Mouse (Mus musculus) liver, embryonic 16.5 days (tissue): ENCODE data around the gene Tubgcp2. TPM values are rescaled to one million over a fixed set of nuclear protein-coding genes. Genes with fewer than 3 reads are reported as not detected.
A peak's percentile ranks its signal among the peaks of the same experiment; 100 is the strongest.

Source experiments
- ATAC-seq: fragments of 200-750 bp; cut with Nextera tagmentation; 2 replicates; pipeline ENCODE4 v1.8.0; 2017; ENCODE audit warnings: low read depth, mild to moderate bottlenecking, moderate number of reproducible peaks, moderate library complexity
- H3K27ac ChIP-seq: fragments of 300-500 bp; sonication (generic); 2 replicates; pipeline ENCODE4 v1.5.1; 2014; ENCODE audit warnings: mild to moderate bottlenecking, low read length
- H3K27me3 ChIP-seq: fragments of 300-500 bp; sonication (generic); 2 replicates; pipeline ENCODE4 v1.6.1; 2014; ENCODE audit warnings: low read depth, low read length, mixed read lengths; ENCODE audit not compliant: control insufficient read depth, insufficient read depth
- H3K36me3 ChIP-seq: fragments of 300-500 bp; sonication (generic); 2 replicates; pipeline ENCODE4 v1.6.1; 2014; ENCODE audit warnings: mild to moderate bottlenecking; ENCODE audit not compliant: control insufficient read depth, insufficient read depth
- H3K4me1 ChIP-seq: fragments of 300-500 bp; sonication (generic); 2 replicates; pipeline ENCODE4 v1.6.1; 2014; ENCODE audit warnings: low read depth, low read length, mixed read lengths; ENCODE audit not compliant: control insufficient read depth
- H3K4me2 ChIP-seq: fragments of 300-500 bp; sonication (generic); 2 replicates; pipeline ENCODE4 v1.6.1; 2014; ENCODE audit warnings: low read depth, low read length, mixed read lengths
- H3K4me3 ChIP-seq: fragments of 300-500 bp; sonication (generic); 2 replicates; pipeline ENCODE4 v1.5.1; 2014; ENCODE audit warnings: low read depth, mild to moderate bottlenecking, low read length
- H3K9ac ChIP-seq: fragments of 300-500 bp; sonication (generic); 2 replicates; pipeline ENCODE4 v1.6.1; 2014; ENCODE audit warnings: low read depth, low read length
- H3K9me3 ChIP-seq: fragments of 300-500 bp; sonication (generic); replicated peaks from 2 replicates; pipeline ENCODE4 v1.6.1; 2016; ENCODE audit warnings: low read length; ENCODE audit not compliant: control insufficient read depth
- WGBS: fragments of 180-500 bp; shearing (Covaris S2); extraction: QIAGEN DNeasy Blood & Tissue Kit; methylation state at CpG from one replicate; pipeline ENCODE4 v1.1.7; 2014; ENCODE audit not compliant: insufficient replicate concordance; 5-methylcytosine and 5-hydroxymethylcytosine counted together
- polyA plus RNA-seq: library from polyadenylated mRNA; unstranded; fragments of >200 nt; fragmentation: Nextera tagmentation; extraction: Ambion mirVana; gene quantifications from 2 replicates; pipeline ENCODE4 v1.2.1, GENCODE M21; 2015

Gene Tubgcp2
- polyA plus RNA-seq, 1 experiment from 2014 or later: 22.2 TPM

- Histone ChIP-seq H3K9ac (no peak overlapping the region), H3K27me3 (no peaks in the 10 kb centered on the region), H3K4me1 (no peaks in the 10 kb centered on the region), H3K9me3 (no peaks in the 10 kb centered on the region), H3K36me3 (no peaks in the 10 kb centered on the region), H3K27ac (no peak overlapping the region), H3K4me2 (no peak overlapping the region), H3K4me3 (no peak overlapping the region)
- WGBS: 49% methylated on average over 4 of the region's 4 CpGs
- no peak for ATAC-seq
Observed at GRCm38 (mm10) chr7:139963814-139964213, 72.7 kb downstream of the Tubgcp2 start.

- Histone ChIP-seq H3K4me2 (no peak overlapping the region), H3K4me1 (no peaks in the 10 kb centered on the region; the same call in 1 of the 2 replicates), H3K27ac (no peak overlapping the region), H3K9me3 (no peaks in the 10 kb centered on the region), H3K27me3 (0 out of 2 replicates have a peak, but pooled peaks cover 6% of the 10 kb centered on the region), H3K36me3 (no peaks in the 10 kb centered on the region), H3K9ac (no peak overlapping the region), H3K4me3 (no peak overlapping the region)
- 65% methylated on average over 10 of the region's 10 CpGs for WGBS
- ATAC-seq: no peak
Observed at GRCm38 (mm10) chr7:139961141-139961540, 75.3 kb downstream of the Tubgcp2 start.

DNA sequence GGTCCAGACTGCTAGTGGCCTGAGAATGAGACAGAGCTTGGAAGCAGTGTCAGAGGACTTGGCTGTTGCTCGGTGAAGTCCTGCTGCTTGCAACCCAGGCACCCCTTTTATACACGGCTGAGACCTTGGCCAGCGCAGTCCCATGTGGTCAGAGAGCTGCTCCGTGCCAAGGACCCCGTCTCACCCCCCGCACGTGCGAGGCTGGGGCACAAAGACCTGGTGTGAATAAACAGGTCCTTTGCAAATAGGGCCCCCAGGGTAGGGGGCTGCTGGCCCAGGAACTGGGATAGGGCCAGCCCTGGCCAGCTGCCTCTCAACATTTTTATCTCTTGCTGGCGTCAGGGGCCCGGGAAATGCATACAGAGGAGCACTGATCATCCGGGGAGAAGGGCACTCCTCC lies 78.5 kb downstream of the Tubgcp2 start:
- Histone ChIP-seq H3K27ac (no peak overlapping the region), H3K4me1 (peaks cover 5% of the 10 kb centered on the region; the same call in 1 of the 2 replicates), H3K4me3 (no peak overlapping the region), H3K9ac (no peak overlapping the region), H3K9me3 (no peaks in the 10 kb centered on the region), H3K36me3 (no peaks in the 10 kb centered on the region), H3K4me2 (no peak overlapping the region), H3K27me3 (0 out of 2 replicates have a peak, but pooled peaks cover 6% of the 10 kb centered on the region)
- ATAC-seq: no peak
- whole genome bisulfite sequencing: 31% methylated on average over 11 of the region's 11 CpGs

DNA sequence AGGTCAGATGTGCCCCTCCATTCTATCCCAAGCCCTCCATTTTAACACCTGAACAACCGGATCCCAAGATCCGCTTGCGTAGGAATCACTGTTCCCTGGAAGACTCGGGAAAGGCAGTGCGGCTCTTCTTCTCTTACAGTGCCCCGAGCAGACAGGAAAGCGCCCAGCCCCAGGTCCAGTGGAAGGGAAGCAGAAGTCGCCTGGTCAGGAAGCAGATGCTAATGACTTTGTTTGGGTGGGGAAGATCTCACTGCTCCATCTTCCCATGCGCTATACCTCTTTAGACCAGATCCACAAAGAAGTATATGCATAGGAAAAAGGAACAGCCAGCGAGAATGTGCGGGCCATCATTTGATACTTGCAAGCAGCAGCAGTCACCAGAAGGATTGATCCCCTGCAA lies 79.0 kb downstream of the Tubgcp2 start:
- H3K4me2 ChIP-seq: no peak overlapping the region
- ATAC-seq: no peak
- no peak overlapping the region for H3K9ac ChIP-seq
- no peaks in the 10 kb centered on the region for H3K36me3 ChIP-seq
- H3K4me3 ChIP-seq: no peak overlapping the region
- no peak overlapping the region for H3K27ac ChIP-seq
- 13% methylated on average over 11 of the region's 11 CpGs for WGBS
- peaks cover 5% of the 10 kb centered on the region; the same call in 1 of the 2 replicates for H3K4me1 ChIP-seq
- 0 out of 2 replicates have a peak, but pooled peaks cover 6% of the 10 kb centered on the region for H3K27me3 ChIP-seq
- no peaks in the 10 kb centered on the region for H3K9me3 ChIP-seq

DNA sequence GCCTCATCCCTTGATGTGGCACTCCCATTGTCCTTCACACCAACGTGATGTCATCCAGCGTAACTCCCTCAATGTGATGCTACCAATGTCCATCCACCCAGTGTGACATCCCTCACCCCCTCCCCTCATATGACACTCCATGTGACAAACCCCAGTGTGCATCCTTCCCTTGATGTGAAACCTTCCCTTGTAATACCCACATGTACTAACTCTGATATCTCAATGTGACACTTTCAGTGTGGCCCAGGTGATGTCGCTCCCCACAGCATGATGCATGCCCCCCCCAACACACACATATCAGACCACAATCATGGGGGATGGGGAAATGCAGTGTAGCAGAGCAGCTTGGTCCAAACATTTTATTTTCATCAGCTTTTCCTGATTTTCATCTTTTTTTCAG lies 79.8 kb downstream of the Tubgcp2 start:
- Histone ChIP-seq H3K9ac (no peak overlapping the region), H3K9me3 (no peaks in the 10 kb centered on the region), H3K4me1 (peaks cover 5% of the 10 kb centered on the region; the same call in 1 of the 2 replicates), H3K4me3 (no peak overlapping the region), H3K27ac (no peak overlapping the region), H3K27me3 (0 out of 2 replicates have a peak, but pooled peaks cover 6% of the 10 kb centered on the region), H3K4me2 (no peak overlapping the region), H3K36me3 (no peaks in the 10 kb centered on the region)
- WGBS: 60% methylated on average over 3 of the region's 3 CpGs
- no peak for ATAC-seq

GRCm38 (mm10) chr7:139955505-139955904 lies 81.0 kb downstream of the Tubgcp2 start:
- H3K27ac ChIP-seq: no peak overlapping the region
- peak; percentile 76 for ATAC-seq
- no peaks in the 10 kb centered on the region for H3K9me3 ChIP-seq
- H3K27me3 ChIP-seq: 0 out of 2 replicates have a peak, but pooled peaks cover 6% of the 10 kb centered on the region
- 26% methylated on average over 4 of the region's 4 CpGs for WGBS
- H3K4me3 ChIP-seq: no peak overlapping the region
- H3K9ac ChIP-seq: no peak overlapping the region
- H3K4me2 ChIP-seq: no peak overlapping the region
- peaks cover 5% of the 10 kb centered on the region for H3K4me1 ChIP-seq
- no peaks in the 10 kb centered on the region for H3K36me3 ChIP-seq

DNA sequence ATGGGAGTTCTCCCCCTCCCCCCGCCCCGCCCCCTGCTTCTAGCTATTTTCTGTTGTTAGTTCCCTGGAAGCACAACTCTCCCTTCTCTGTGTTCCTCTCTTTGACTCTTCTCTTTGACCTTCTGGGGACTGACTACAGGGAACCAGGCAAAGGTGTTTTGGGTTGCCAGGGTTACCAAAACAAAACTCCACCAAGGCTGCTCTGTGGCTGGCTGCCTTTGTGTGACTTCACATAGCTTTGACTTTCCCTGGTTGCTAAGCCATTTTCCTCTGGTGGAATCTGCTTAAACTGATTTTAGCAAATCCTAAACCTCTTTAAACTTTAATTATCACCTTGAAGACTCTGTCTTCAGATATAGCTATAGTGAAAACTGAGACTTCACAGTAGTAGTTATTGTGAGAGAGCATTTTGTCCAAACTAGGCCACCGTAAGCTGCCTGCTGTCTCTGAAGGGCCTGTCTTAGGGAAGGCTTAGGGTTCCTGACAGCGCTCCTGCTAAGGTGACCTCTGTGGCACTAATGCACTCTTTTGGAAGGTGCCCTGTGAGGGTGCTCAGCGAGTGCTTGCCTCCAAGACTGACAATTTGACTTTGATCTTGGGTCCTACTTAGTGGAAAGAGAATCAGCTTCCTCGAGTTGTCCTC lies 84.4 kb downstream of the Tubgcp2 start:
- H3K27me3 ChIP-seq: peaks cover 8% of the 10 kb centered on the region
- no peak overlapping the region for H3K9ac ChIP-seq
- H3K36me3 ChIP-seq: no peaks in the 10 kb centered on the region
- ATAC-seq: no peak
- WGBS: 70% methylated on average over 6 of the region's 6 CpGs
- no peak overlapping the region for H3K4me3 ChIP-seq
- no peaks in the 10 kb centered on the region for H3K9me3 ChIP-seq
- H3K27ac ChIP-seq: no peak overlapping the region
- H3K4me1 ChIP-seq: peaks cover 5% of the 10 kb centered on the region
- H3K4me2 ChIP-seq: no peak overlapping the region

GRCm38 (mm10) chr7:139951079-139951478 lies 85.4 kb downstream of the Tubgcp2 start:
- 4% methylated on average over 16 of the region's 16 CpGs for WGBS
- H3K9ac ChIP-seq: peak overlapping the region; percentile 59; the same call in 1 of the 2 replicates
- peaks cover 5% of the 10 kb centered on the region for H3K4me1 ChIP-seq
- H3K4me3 ChIP-seq: peak overlapping the region; percentile 63
- no peak for ATAC-seq
- H3K27me3 ChIP-seq: peaks cover 16% of the 10 kb centered on the region
- H3K36me3 ChIP-seq: no peaks in the 10 kb centered on the region
- H3K9me3 ChIP-seq: no peaks in the 10 kb centered on the region
- H3K4me2 ChIP-seq: peak overlapping the region; percentile 71
- no peak overlapping the region for H3K27ac ChIP-seq

DNA sequence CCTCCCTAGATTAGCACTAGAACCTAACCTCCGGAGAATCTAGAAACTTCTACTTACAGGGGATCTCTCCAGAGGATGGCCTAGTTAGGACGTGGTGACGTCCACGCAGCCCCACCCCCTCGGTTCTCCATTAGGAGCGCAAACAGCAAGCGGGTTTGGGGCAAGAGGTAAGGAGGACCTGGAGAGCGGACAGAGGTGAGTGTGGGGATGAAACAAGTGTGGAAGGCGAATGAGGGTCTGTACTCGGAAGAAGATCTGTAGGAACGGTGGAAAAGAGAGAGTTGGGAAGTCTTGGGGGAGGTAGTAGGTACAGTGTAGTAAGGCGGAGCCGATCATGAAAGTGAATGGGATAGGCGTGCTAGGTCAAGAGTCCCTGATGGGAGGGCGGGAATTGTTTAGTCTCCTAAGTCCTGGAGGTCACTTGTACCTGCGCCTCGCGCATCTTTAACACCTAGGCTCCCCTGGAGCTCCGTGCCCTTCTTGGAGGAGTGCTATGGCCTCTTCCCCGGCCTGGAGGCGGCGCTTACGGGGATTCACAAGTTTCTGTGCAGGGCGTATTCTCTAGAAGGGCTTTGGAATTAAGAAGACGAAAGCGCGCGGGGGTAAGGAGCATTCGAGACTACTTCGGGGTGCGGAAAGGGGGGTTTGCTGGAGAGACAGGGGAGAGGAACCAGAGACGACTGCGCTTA lies 86.0 kb downstream of the Tubgcp2 start:
- under 1% methylated on average over 33 of the region's 33 CpGs for WGBS

More for the DNA sequence above, 86.0 kb downstream of the Tubgcp2 start:
- no peaks in the 10 kb centered on the region; the same call in none of the 2 replicates for H3K4me1 ChIP-seq
- peak; percentile 72 for ATAC-seq
- no peak overlapping the region for H3K27ac ChIP-seq
- peak overlapping the region; percentile 63 for H3K4me3 ChIP-seq
- H3K9ac ChIP-seq: peak overlapping the region; percentile 59
- no peaks in the 10 kb centered on the region for H3K36me3 ChIP-seq
- H3K27me3 ChIP-seq: peaks cover 22% of the 10 kb centered on the region
- no peaks in the 10 kb centered on the region for H3K9me3 ChIP-seq
- peak overlapping the region; percentile 71 for H3K4me2 ChIP-seq
